Mouse (Mus musculus) cerebellum, adult 2 months (tissue): ENCODE measurements around the gene Gm13277.
"Not testable (repeated sequence)": the region's sequence is repeated elsewhere in the genome, so short reads cannot be mapped to it uniquely, and the experiment has no call there.

ENCODE experiments used
- CTCF ChIP-seq: fragments of 200-500 bp; IDR thresholded peaks from 2 replicates; pipeline ENCODE4 v1.5.1; 2011; ENCODE audit warnings: low read depth, mild to moderate bottlenecking, control low read depth, low read length, moderate library complexity, borderline replicate concordance; ENCODE audit not compliant: insufficient read depth
- POLR2A ChIP-seq: fragments of 200-500 bp; IDR thresholded peaks from 2 replicates; pipeline ENCODE4 v1.6.1; 2011; ENCODE audit warnings: low read length, control low read depth, borderline replicate concordance; ENCODE audit not compliant: insufficient read depth

DNA sequence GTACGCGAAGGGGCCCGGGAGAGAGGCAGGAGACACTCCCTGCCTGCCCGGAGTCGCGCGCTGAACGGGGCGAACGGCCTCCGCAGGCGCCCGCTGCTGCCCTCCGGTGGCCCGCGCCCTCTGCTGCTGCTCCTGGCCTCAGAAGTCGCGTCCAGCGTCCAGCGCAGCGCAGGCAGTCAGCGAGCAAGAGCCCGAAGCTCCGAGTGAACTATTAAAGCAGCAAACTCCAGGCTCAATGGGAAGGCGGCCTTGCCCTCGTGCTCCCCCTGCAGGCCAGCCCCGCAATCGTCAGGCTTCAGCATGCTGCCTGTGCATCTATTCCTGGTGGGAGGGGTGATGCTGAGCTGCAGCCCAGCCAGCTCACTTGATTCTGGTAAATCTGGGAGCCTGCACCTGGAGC lies 2.8 kb downstream of the Gm13277 start, which contains the start of gene Gm13278:
- not testable (repeated sequence) for TF ChIP-seq CTCF, POLR2A
